Mouse (Mus musculus): Measurements from ENCODE around the gene Zeb2. TPM values are rescaled to one million over a fixed set of nuclear protein-coding genes. Genes with fewer than 3 reads are reported as not detected.

Zeb2 gene
- polyA plus RNA-seq, 1 experiment from 2014 or later = 96.4 TPM

DNA sequence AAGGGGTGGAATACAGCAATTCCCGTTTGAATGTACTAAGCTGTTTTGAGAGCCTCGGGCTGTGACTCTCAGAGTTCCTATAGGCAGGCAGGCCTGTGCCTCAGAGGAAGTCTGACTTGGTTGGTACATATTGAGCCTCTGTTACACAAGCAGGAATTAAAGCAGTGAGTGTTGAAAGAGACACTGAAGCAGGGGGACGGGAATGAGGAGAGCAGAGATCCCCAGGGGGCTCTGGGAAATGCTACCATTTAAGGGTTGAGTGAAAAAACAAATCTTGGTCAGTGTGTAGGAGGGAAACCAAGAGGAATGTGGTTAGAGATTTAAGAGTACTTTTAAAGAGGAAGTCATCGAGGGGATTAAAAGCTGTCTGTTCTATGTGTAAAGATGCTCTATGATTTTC is 140.7 kb downstream of the Zeb2 start:
- Histone ChIP-seq H3K4me1 (peaks cover 17% of the 10 kb centered on the region), H3K9me3 (no peaks in the 10 kb centered on the region), H3K27me3 (no peaks in the 10 kb centered on the region), H3K9ac (no peak overlapping the region), H3K4me3 (no peak overlapping the region), H3K36me3 (no peaks in the 10 kb centered on the region), H3K27ac (no peak overlapping the region), H3K4me2 (no peak overlapping the region)
- WGBS = 39% methylated on average over 4 of the region's 4 CpGs
- ATAC-seq (ENCODE audit: insufficient number of reproducible peaks, insufficient read depth, low FRiP score, low TSS enrichment, low read depth) = no peak

DNA sequence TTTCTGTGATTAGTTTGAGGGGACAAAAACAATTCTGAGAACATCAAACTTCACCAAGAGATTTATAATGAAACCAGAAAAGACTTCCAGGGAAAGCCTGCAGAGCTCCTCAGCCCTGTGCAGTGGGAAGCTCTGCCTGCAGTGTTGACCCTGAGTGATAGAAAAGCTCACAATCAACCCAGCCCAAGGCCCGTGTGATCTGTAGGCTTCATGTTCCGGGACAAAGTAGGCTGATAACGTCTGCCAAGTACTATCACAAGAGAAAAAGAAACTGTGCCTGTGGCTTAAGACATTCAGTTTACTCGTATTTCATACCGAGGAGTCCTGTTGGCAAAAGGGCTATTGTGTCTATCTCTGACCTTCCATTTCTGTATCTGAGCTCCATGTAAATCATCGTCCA is 143.4 kb downstream of the Zeb2 start:
- Histone ChIP-seq H3K9me3 (no peaks in the 10 kb centered on the region), H3K27ac (no peak overlapping the region), H3K27me3 (no peaks in the 10 kb centered on the region), H3K4me1 (peaks cover 5% of the 10 kb centered on the region), H3K9ac (no peak overlapping the region), H3K4me2 (no peak overlapping the region), H3K36me3 (no peaks in the 10 kb centered on the region), H3K4me3 (no peak overlapping the region)
- no peak for ATAC-seq (ENCODE audit: insufficient number of reproducible peaks, insufficient read depth, low FRiP score, low TSS enrichment, low read depth)
- WGBS = 87% methylated on average over 6 of the region's 6 CpGs

DNA sequence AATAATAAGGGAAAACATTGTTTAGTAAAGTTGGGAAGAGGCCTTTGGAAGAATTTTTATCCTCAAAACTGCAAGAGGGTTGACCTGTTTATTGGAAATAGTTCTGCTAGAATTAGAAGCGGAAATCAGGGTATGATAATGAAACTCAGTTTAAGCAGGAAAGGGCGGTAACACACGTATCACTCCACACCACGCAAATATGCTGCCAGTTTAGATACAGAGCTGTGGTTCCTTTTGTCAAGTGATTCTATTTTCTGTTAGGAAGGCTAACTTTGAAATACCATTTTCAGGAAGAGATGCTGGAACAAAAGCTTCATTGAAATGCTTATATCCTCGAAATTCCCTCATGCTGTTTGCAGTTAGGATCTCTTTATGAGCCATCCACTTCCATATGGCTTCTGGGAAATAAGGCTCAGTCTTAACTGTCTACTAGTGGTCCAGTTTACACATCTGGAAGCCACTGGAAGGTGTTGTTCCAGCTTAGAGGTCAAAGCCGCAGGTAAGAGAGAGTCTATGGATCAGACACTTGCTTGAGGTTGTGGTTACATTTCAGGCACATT is 147.0 kb downstream of the Zeb2 start:
- ATAC-seq (ENCODE audit: insufficient number of reproducible peaks, insufficient read depth, low FRiP score, low TSS enrichment, low read depth) = no peak

DNA sequence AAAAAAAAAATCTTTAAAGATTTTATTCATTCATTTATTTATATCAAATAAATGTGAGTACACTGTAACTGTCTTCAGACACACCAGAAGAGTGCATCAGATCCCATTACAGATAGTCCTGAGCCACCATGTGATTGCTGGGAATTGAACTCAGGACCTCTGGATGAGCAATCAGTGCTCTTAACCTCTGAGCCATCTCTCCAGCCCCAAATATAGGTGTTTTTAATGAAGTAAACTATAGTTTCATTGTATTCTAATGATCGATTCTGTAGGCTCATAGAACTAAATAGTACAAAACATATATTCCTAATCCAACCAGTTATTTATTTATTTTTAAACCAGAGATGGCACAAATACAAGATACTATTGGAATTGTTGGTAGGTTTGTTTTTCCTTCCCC is 147.6 kb downstream of the Zeb2 start:
- no peak overlapping the region for H3K4me3 ChIP-seq
- no peaks in the 10 kb centered on the region for H3K9me3 ChIP-seq
- H3K4me1 ChIP-seq = no peaks in the 10 kb centered on the region
- H3K27ac ChIP-seq = no peak overlapping the region
- no peak overlapping the region for H3K9ac ChIP-seq
- ATAC-seq (ENCODE audit: insufficient number of reproducible peaks, insufficient read depth, low FRiP score, low TSS enrichment, low read depth) = no peak
- WGBS = 100% methylated on average over 1 of the region's 1 CpGs
- no peaks in the 10 kb centered on the region for H3K27me3 ChIP-seq
- H3K36me3 ChIP-seq = no peaks in the 10 kb centered on the region
- H3K4me2 ChIP-seq = no peak overlapping the region

More for the DNA sequence above, 147.0 kb downstream of the Zeb2 start:
- Histone ChIP-seq H3K27me3 (no peaks in the 10 kb centered on the region), H3K4me1 (no peaks in the 10 kb centered on the region), H3K4me2 (no peak overlapping the region), H3K27ac (no peak overlapping the region), H3K4me3 (no peak overlapping the region), H3K9ac (no peak overlapping the region), H3K36me3 (no peaks in the 10 kb centered on the region), H3K9me3 (no peaks in the 10 kb centered on the region)
- 87% methylated on average over 6 of the region's 6 CpGs for WGBS

DNA sequence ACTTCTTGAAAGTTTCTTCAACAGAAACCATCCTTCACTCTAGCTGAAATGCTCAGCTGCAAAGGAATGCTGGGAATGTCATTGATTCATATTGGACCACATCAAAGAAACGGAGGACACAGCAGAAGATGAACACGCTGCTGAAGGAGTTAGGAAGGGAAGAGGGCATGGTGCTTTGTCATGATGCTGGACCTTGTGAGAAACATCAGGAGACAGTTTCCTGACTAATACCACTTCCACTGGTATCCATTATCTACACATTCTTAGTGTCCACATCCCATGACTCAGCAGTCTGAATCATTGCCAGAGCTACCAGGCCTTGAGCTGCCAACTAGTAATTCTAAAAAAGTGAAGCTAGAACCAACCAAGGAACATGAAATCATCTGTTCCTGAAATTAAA is 148.0 kb downstream of the Zeb2 start:
- H3K9me3 ChIP-seq = no peaks in the 10 kb centered on the region
- no peak for ATAC-seq (ENCODE audit: insufficient number of reproducible peaks, insufficient read depth, low FRiP score, low TSS enrichment, low read depth)
- no peaks in the 10 kb centered on the region for H3K36me3 ChIP-seq
- H3K27me3 ChIP-seq = no peaks in the 10 kb centered on the region
- 64% methylated on average over 2 of the region's 2 CpGs for WGBS
- H3K27ac ChIP-seq = no peak overlapping the region
- no peak overlapping the region for H3K9ac ChIP-seq
- H3K4me1 ChIP-seq = no peaks in the 10 kb centered on the region
- H3K4me3 ChIP-seq = no peak overlapping the region
- no peak overlapping the region for H3K4me2 ChIP-seq

DNA sequence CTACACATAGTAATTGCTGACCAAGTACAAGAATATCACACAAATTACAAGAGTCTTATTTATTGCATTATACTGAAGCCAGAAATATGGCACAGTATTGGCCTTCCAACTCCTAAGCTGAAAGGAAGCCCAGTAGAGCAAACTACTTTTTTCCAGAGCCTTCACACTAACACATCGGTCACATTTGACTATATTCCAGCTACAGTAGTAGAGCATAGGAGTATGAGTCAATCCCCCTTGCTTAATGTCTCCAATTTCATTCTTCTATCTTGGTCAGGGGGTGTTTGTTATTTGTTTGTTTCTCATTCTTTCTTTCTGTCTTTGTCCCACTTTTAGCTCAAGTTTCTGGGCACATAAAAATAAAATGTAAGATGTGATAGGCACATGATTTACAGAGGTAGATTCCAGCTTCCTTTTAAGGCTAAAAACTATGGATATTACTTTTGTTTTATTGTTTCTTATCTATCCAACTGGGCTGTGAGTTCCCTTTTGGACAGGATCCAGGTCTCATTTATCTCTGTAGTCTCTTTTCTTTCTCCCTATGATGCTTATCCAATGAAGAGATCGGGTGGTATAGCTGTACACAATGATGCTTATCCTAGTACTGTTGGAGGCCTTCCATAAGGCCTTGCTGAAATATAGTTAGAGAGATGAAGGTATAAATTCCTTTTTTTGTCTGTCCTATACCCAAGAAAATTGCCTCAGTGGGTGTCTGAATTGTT is 151.2 kb downstream of the Zeb2 start:
- ATAC-seq (ENCODE audit: insufficient number of reproducible peaks, insufficient read depth, low FRiP score, low TSS enrichment, low read depth) = no peak
- H3K9me3 ChIP-seq = no peaks in the 10 kb centered on the region
- no peaks in the 10 kb centered on the region for H3K27me3 ChIP-seq
- no peak overlapping the region for H3K4me3 ChIP-seq
- H3K27ac ChIP-seq = no peak overlapping the region
- WGBS = 93% methylated on average over 2 of the region's 2 CpGs
- no peaks in the 10 kb centered on the region for H3K4me1 ChIP-seq
- H3K4me2 ChIP-seq = no peak overlapping the region
- H3K36me3 ChIP-seq = no peaks in the 10 kb centered on the region
- no peak overlapping the region for H3K9ac ChIP-seq

DNA sequence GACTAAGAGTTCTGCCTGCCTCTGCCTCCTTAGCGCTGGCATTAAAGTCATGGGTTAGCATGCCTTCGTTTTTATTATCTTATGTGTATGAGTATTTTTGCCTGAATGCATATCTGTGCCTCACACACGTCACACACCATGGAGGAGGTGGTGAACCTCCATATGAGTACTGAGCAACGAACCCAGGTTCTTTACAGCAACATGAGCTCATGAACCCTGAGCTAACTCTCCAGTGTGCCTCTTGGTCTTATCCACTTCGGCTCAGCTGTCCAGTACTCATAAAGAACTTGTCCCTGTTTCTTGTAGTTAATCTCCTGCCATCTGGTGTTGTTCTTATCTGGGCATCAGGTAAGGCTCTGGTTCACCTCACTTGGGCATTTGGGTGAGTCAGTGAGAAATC is 154.6 kb downstream of the Zeb2 start:
- Histone ChIP-seq H3K27me3 (no peaks in the 10 kb centered on the region), H3K4me2 (no peak overlapping the region)
- 90% methylated on average over 5 of the region's 5 CpGs for WGBS

DNA sequence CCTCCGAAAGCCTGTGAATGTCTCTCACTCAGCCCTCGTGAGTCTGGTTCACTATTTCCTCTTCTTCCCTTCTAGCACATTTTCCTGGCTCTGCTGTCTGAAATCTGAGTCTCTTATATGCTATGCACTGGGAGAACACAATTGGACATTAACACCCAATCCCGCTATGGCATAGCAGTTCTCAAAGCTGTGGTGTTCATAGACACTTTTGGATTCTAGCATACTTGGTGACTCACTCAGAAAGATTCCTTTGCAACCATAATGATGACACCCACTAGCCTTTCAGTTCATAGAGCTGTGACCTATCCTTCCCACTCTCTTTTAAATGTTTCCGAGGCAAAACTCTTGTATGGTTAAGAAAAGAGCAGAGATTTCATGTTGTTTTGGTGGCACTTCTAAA is 156.0 kb downstream of the Zeb2 start:
- no peak overlapping the region for H3K27ac ChIP-seq
- no peak overlapping the region for H3K4me3 ChIP-seq
- H3K4me2 ChIP-seq = no peak overlapping the region
- no peak overlapping the region for H3K9ac ChIP-seq
- no peaks in the 10 kb centered on the region for H3K4me1 ChIP-seq
- 81% methylated on average over 4 of the region's 4 CpGs for WGBS
- no peak for ATAC-seq (ENCODE audit: insufficient number of reproducible peaks, insufficient read depth, low FRiP score, low TSS enrichment, low read depth)
- H3K9me3 ChIP-seq = no peaks in the 10 kb centered on the region
- no peaks in the 10 kb centered on the region for H3K36me3 ChIP-seq
- H3K27me3 ChIP-seq = no peaks in the 10 kb centered on the region

More for the DNA sequence above, 154.6 kb downstream of the Zeb2 start:
- H3K4me1 ChIP-seq = no peaks in the 10 kb centered on the region
- no peak for ATAC-seq (ENCODE audit: insufficient number of reproducible peaks, insufficient read depth, low FRiP score, low TSS enrichment, low read depth)
- no peak overlapping the region for H3K9ac ChIP-seq
- no peak overlapping the region for H3K4me3 ChIP-seq
- no peak overlapping the region for H3K27ac ChIP-seq
- no peaks in the 10 kb centered on the region for H3K9me3 ChIP-seq
- H3K36me3 ChIP-seq = no peaks in the 10 kb centered on the region

DNA sequence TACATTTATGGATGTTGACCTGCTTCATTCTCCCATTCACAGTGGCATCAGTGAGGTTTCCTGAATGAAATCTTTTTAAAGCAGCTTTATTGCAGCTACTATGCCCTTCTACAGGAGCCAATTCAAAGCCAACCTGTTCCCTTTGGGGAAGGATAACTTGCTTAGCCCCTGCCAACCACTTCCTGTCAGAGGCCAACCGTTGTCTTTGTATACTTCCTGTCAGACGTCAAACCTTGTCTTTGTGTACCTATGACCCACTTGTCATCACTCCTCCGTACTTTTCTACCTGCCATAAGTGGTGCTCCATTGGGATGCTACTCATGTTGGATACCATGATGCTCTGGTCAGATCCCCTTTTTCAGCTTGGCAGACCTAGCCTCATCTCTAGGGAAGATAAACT is 156.6 kb downstream of the Zeb2 start:
- 85% methylated on average over 3 of the region's 3 CpGs for WGBS
- Histone ChIP-seq H3K27ac (no peak overlapping the region), H3K4me3 (no peak overlapping the region), H3K27me3 (no peaks in the 10 kb centered on the region), H3K4me1 (no peaks in the 10 kb centered on the region), H3K4me2 (no peak overlapping the region), H3K36me3 (no peaks in the 10 kb centered on the region), H3K9me3 (no peaks in the 10 kb centered on the region), H3K9ac (no peak overlapping the region)
- no peak for ATAC-seq (ENCODE audit: insufficient number of reproducible peaks, insufficient read depth, low FRiP score, low TSS enrichment, low read depth)

DNA sequence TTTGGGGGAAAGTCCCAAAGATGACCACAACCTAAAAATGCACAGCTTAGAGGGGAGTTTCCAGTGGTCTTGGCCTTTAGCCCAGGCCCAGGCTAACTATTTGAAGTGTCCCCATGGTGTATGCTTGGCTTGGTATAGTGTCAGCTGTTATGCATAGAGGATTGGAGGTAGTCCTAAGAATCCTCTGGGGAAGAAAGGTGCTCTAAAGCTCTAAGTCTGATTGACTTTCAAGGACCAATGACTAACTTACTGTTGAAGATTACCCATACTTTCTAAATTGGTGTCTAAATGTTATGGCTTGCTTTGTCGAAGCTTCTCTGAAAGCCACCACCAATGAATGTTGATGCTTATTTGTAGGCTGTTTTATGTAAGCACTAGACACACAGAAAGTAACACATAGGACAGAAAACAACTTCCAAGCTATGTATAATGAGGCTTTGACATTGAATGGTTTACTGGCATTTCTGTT is 159.8 kb downstream of the Zeb2 start:
- Histone ChIP-seq H3K36me3 (no peaks in the 10 kb centered on the region), H3K27ac (no peak overlapping the region), H3K4me3 (no peak overlapping the region), H3K4me2 (no peak overlapping the region), H3K9ac (no peak overlapping the region), H3K4me1 (no peaks in the 10 kb centered on the region), H3K9me3 (no peaks in the 10 kb centered on the region), H3K27me3 (no peaks in the 10 kb centered on the region)
- 89% methylated on average over 1 of the region's 1 CpGs for WGBS
- ATAC-seq (ENCODE audit: insufficient number of reproducible peaks, insufficient read depth, low FRiP score, low TSS enrichment, low read depth) = no peak

DNA sequence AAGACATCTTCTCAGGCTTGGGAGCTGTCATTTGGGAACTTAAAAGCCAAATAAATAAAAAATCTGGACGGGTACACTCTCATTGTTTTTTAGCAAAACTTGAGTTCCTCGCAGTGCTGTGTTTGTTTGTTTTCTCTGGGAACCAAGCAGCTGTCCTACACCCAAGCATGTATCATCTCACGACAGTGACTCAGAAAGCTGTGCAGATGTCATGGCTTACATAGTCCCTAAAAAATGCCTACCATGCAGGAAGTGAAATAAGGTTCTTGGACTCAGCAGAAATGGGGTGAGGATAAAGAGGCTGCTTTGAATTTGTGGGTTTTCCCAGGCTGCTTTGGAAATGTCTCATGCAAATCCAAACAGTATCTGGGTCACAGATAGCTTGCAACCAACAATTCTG is 161.0 kb downstream of the Zeb2 start:
- no peak overlapping the region for H3K27ac ChIP-seq
- no peak overlapping the region for H3K4me2 ChIP-seq
- H3K9ac ChIP-seq = no peak overlapping the region
- H3K4me3 ChIP-seq = no peak overlapping the region
- no peaks in the 10 kb centered on the region for H3K4me1 ChIP-seq
- H3K36me3 ChIP-seq = no peaks in the 10 kb centered on the region
- no peaks in the 10 kb centered on the region for H3K9me3 ChIP-seq
- no peaks in the 10 kb centered on the region for H3K27me3 ChIP-seq
- WGBS = 54% methylated on average over 3 of the region's 3 CpGs
- ATAC-seq (ENCODE audit: insufficient number of reproducible peaks, insufficient read depth, low FRiP score, low TSS enrichment, low read depth) = no peak

DNA sequence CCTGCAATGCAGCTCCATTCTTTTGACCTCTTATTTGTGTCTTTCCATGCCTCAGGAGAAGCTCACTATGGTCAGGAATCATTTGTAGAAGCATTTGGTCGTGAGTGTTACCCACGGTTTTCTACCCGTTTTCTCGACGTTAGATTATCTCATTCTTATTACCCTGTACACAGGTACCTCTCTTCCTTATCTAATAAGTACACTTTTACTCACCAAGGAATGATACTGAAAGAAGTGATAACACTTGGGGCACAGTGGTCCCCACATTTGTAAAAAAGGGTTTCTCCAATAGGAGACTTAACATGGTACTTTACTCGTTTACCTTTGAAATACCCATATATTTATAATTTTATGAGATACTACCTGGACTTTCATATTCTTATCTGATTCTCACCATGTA is 161.7 kb downstream of the Zeb2 start:
- Histone ChIP-seq H3K36me3 (no peaks in the 10 kb centered on the region), H3K4me1 (no peaks in the 10 kb centered on the region), H3K4me3 (no peak overlapping the region), H3K27ac (no peak overlapping the region), H3K9me3 (no peaks in the 10 kb centered on the region), H3K4me2 (no peak overlapping the region), H3K9ac (no peak overlapping the region), H3K27me3 (no peaks in the 10 kb centered on the region)
- no peak for ATAC-seq (ENCODE audit: insufficient number of reproducible peaks, insufficient read depth, low FRiP score, low TSS enrichment, low read depth)
- WGBS = 90% methylated on average over 6 of the region's 6 CpGs

Measured in embryonic facial prominence, embryonic 13.5 days (tissue).